Mouse (Mus musculus) embryonic fibroblast, embryonic 13.5 days (primary cell): ENCODE measurements at regions not wholly inside any gene's neighbourhood (a gene's known extent, or its start where the extent isn't known, plus 50 kb on each side); places are given as distances from the start of the nearest gene placed in this dataset.

ENCODE experiments used
- CTCF ChIP-seq: IDR thresholded peaks from 2 replicates; pipeline ENCODE4 v1.5.1; 2011; ENCODE audit warnings: mild to moderate bottlenecking, control low read depth, low read length, moderate library complexity, borderline replicate concordance; ENCODE audit not compliant: insufficient read depth
- POLR2A ChIP-seq: IDR thresholded peaks from 2 replicates; pipeline ENCODE4 v1.6.1; 2011; ENCODE audit warnings: low read depth, mild to moderate bottlenecking, control low read depth, low read length, moderate library complexity

GRCm38 (mm10) chr15:31976461-31976860 lies 200.6 kb upstream of the Tas2r119 start:
- TF ChIP-seq CTCF: no peak
- TF ChIP-seq POLR2A: no peak
